Mouse (Mus musculus): ENCODE results near the gene Apoc2. TPM values are rescaled to one million over a fixed set of nuclear protein-coding genes. Genes with fewer than 3 reads are reported as not detected.

The Apoc2 gene
- polyA plus RNA-seq, 1 experiment from 2014 or later, result not detected

DNA sequence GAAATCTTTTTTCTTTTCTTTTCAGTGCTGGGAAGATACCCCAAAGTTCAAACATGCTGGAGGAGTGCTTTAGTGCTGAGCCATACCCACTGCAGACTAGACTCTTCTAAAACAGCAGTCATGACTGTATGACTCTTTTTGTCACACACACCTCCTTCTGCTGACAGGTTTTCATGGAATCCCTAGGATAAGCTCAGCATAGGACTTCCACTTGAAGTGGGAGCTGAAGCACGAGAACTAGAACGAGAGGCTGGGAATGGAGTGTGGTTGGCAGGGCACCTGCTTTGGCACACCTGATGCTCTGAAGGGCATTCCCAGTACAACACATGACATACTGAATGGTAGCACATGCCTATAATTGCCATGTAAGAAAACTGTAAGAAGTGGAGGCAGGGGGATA is 25.1 kb downstream of the Apoc2 start:
- Histone ChIP-seq H3K9ac (ENCODE audit: low read depth, low read length) (no peak overlapping the region), H3K4me1 (ENCODE audit: control insufficient read depth, insufficient read depth, low read depth, low read length) (no peaks in the 10 kb centered on the region), H3K4me2 (ENCODE audit: low read length) (no peak overlapping the region), H3K4me3 (ENCODE audit: low read length) (no peak overlapping the region), H3K27me3 (replicated peaks; ENCODE audit: control insufficient read depth, insufficient read depth, low read length) (no peaks in the 10 kb centered on the region), H3K9me3 (ENCODE audit: control insufficient read depth, low read length) (no peaks in the 10 kb centered on the region), H3K36me3 (ENCODE audit: control insufficient read depth, insufficient read depth, low read length) (peaks cover 19% of the 10 kb centered on the region), H3K27ac (ENCODE audit: low read depth, low read length) (no peak overlapping the region)
- ATAC-seq, result no peak
- WGBS, result 96% methylated on average over 2 of the region's 2 CpGs

DNA sequence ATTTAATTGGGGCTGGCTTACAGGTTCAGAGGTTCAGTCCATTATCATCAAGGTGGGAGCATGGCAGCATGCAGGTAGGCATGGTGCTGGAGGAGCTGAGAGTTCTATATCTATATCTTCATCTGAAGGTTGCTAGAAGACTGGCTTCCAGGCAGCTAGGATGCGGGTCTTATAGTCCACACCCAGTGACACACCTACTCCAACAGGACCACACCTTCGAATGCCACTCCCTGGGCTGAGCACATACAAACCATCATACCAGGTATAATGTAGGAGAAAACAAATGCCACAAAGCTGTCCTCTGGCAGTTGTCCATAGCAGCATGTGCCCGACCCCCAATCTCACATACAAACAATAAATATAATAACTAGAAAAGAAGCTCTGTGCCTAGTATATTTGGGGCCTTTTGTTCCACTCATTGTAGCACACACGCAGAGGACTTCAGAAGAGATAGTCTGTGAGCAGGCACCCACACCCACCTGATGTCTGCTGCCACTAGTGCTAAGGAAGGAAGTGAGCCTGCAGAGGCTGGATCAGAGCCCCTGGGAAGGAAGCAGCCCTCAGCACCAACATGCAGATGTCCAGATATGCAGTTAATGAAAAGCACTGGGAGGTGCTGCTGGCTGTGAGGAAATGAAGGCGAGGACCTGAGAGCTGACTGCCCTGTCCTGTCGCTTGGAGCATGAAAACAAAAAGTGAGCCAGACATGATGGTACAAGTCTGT is 26.5 kb downstream of the Apoc2 start:
- no peak overlapping the region for H3K4me2 ChIP-seq (ENCODE audit: low read length)
- H3K27ac ChIP-seq (ENCODE audit: low read depth, low read length), result no peak overlapping the region
- no peaks in the 10 kb centered on the region for H3K4me1 ChIP-seq (ENCODE audit: control insufficient read depth, insufficient read depth, low read depth, low read length)
- H3K36me3 ChIP-seq (ENCODE audit: control insufficient read depth, insufficient read depth, low read length), result peaks cover 26% of the 10 kb centered on the region
- no peaks in the 10 kb centered on the region for H3K27me3 ChIP-seq (replicated peaks; ENCODE audit: control insufficient read depth, insufficient read depth, low read length)
- no peak for ATAC-seq
- no peak overlapping the region for H3K4me3 ChIP-seq (ENCODE audit: low read length)
- H3K9me3 ChIP-seq (ENCODE audit: control insufficient read depth, low read length), result no peaks in the 10 kb centered on the region
- H3K9ac ChIP-seq (ENCODE audit: low read depth, low read length), result no peak overlapping the region
- 89% methylated on average over 6 of the region's 6 CpGs for WGBS

DNA sequence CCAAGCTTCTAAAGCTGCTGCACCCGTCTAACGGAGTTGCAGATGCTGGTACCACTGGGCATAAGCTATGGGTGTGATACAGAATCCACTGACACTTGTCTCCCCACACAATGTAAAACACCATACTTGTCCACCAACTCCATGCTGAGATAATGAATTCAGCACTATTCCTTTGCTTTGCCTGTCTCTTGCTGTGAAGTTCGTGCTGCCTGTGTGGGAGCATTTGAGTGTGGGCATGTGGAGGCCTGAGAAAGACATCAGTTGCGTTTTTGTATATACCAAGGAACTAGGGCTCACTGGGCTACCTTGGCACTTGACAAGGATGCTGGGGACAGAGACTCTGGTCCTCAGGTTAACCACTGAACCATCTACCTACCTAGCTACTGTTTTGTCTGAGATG is 36.5 kb downstream of the Apoc2 start:
- Histone ChIP-seq H3K9ac (ENCODE audit: low read depth, low read length) (no peak overlapping the region), H3K4me3 (ENCODE audit: low read length) (no peak overlapping the region), H3K27me3 (replicated peaks; ENCODE audit: control insufficient read depth, insufficient read depth, low read length) (no peaks in the 10 kb centered on the region), H3K36me3 (ENCODE audit: control insufficient read depth, insufficient read depth, low read length) (peaks cover 58% of the 10 kb centered on the region), H3K27ac (ENCODE audit: low read depth, low read length) (no peak overlapping the region), H3K4me1 (ENCODE audit: control insufficient read depth, insufficient read depth, low read depth, low read length) (no peaks in the 10 kb centered on the region), H3K9me3 (ENCODE audit: control insufficient read depth, low read length) (no peaks in the 10 kb centered on the region), H3K4me2 (ENCODE audit: low read length) (no peak overlapping the region)
- WGBS, result 88% methylated on average over 4 of the region's 4 CpGs
- no peak for ATAC-seq

DNA sequence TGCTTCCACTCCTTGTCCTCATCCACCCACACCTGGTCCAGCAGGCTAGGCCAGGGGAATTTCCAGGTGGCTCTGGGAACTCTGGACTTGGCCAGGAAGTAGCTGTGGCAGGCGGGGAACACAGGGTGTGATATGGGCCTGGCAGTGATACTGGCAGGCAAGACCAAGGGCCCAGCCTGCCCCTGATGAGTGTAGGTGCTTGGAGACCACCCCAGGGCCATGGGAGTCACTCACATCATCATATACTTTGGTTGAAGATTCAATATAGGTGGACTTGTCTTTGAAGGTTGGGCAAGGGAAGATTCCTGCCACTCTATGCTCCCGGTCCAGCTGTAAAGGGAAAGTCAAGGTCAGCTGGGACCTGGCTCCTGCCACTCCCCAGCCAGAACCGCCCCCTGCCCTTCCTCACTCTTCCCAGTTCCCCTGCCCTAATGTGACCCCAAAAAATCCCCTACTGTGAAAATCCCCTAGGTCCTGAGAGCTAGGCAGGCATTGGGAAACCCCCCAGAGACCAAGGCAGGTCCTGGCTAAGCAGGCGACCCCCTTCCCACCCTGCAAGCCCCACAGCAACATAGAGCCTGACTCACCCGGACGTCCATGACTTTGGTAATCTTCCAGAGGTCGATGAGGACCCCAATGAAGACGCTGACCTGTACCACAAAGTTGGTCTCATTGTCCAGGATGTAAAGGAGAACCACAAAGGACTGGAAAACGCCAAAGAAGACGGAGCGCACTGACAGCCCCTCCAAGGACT is 42.5 kb downstream of the Apoc2 start:
- Histone ChIP-seq H3K4me2 (ENCODE audit: low read length) (no peak overlapping the region), H3K4me3 (ENCODE audit: low read length) (no peak overlapping the region), H3K9ac (ENCODE audit: low read depth, low read length) (no peak overlapping the region), H3K9me3 (ENCODE audit: control insufficient read depth, low read length) (no peaks in the 10 kb centered on the region), H3K27me3 (replicated peaks; ENCODE audit: control insufficient read depth, insufficient read depth, low read length) (no peaks in the 10 kb centered on the region), H3K4me1 (ENCODE audit: control insufficient read depth, insufficient read depth, low read depth, low read length) (no peaks in the 10 kb centered on the region), H3K27ac (ENCODE audit: low read depth, low read length) (no peak overlapping the region), H3K36me3 (ENCODE audit: control insufficient read depth, insufficient read depth, low read length) (peaks cover 61% of the 10 kb centered on the region)
- WGBS, result 90% methylated on average over 11 of the region's 11 CpGs
- ATAC-seq, result no peak

DNA sequence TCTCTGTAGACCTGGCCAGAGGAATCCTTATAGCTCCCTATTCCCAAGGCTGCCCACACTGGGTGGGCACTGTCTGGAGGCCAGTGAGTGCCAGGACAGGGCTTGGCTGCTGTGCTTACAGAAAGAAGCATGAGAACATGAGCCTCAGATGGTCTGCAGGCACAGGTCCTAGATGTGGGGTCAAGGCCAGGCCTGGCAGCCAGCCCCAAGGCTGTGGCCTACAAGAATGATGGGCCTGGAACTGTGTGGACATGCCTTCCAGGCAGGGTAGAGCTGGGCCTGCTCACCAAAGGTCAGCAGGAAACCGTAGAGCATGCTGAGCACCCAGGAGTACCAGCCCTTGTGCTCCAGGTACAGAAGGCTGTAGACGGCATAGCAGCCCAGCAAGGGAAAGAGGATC is 43.1 kb downstream of the Apoc2 start:
- H3K27ac ChIP-seq (ENCODE audit: low read depth, low read length), result no peak overlapping the region
- no peaks in the 10 kb centered on the region for H3K27me3 ChIP-seq (replicated peaks; ENCODE audit: control insufficient read depth, insufficient read depth, low read length)
- ATAC-seq, result no peak
- H3K36me3 ChIP-seq (ENCODE audit: control insufficient read depth, insufficient read depth, low read length), result peaks cover 61% of the 10 kb centered on the region
- no peaks in the 10 kb centered on the region for H3K9me3 ChIP-seq (ENCODE audit: control insufficient read depth, low read length)
- H3K4me2 ChIP-seq (ENCODE audit: low read length), result no peak overlapping the region
- H3K4me3 ChIP-seq (ENCODE audit: low read length), result no peak overlapping the region
- no peak overlapping the region for H3K9ac ChIP-seq (ENCODE audit: low read depth, low read length)
- H3K4me1 ChIP-seq (ENCODE audit: control insufficient read depth, insufficient read depth, low read depth, low read length), result no peaks in the 10 kb centered on the region
- 96% methylated on average over 2 of the region's 2 CpGs for WGBS

DNA sequence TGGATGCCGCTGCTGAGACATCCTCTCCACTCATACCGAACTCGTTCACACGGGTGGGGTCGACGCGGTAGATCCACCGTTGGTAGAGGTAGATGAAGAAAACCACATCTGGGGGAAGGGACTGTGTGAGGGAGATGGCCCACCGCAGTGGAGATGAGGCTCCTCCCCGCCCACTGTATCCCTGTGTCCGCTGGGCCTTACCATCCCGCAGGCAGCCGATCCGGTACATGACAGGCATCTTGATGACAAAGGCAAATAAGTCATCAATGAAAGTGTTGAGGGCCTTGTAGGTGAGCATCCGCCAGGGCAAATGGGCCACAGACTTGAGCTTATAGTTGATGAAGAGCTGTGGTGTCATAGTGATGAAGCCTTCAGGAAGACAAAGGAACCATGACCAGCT is 43.9 kb downstream of the Apoc2 start:
- Histone ChIP-seq H3K9ac (ENCODE audit: low read depth, low read length) (no peak overlapping the region), H3K9me3 (ENCODE audit: control insufficient read depth, low read length) (no peaks in the 10 kb centered on the region), H3K4me2 (ENCODE audit: low read length) (no peak overlapping the region), H3K36me3 (ENCODE audit: control insufficient read depth, insufficient read depth, low read length) (peaks cover 54% of the 10 kb centered on the region), H3K4me3 (ENCODE audit: low read length) (no peak overlapping the region), H3K4me1 (ENCODE audit: control insufficient read depth, insufficient read depth, low read depth, low read length) (no peaks in the 10 kb centered on the region), H3K27me3 (replicated peaks; ENCODE audit: control insufficient read depth, insufficient read depth, low read length) (no peaks in the 10 kb centered on the region), H3K27ac (ENCODE audit: low read depth, low read length) (no peak overlapping the region)
- 95% methylated on average over 15 of the region's 15 CpGs for WGBS
- no peak for ATAC-seq

DNA sequence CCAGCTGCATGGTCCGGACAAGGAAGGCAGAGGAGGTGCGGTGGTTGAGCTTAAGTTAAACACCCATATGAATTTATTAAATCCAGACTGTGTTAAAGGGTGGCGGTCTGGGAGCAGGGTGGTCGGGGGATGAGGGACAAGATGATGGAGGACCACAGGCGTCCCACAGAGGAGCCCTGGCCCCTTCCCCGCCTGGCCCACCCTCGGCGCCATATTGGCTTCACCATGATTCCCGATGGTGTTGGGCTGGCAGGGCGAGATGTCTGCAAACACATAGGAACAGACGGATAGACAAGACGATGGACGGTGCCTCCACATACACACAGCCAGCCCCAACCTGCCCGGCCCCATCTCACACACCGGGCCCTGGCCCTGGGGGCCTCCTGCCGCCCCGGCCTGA is 44.5 kb downstream of the Apoc2 start:
- no peaks in the 10 kb centered on the region; the same call in 1 of the 2 replicates for H3K4me1 ChIP-seq (ENCODE audit: control insufficient read depth, insufficient read depth, low read depth, low read length)
- no peak overlapping the region for H3K4me2 ChIP-seq (ENCODE audit: low read length)
- WGBS, result 94% methylated on average over 17 of the region's 17 CpGs
- no peak overlapping the region for H3K9ac ChIP-seq (ENCODE audit: low read depth, low read length)
- no peak overlapping the region for H3K27ac ChIP-seq (ENCODE audit: low read depth, low read length)
- H3K4me3 ChIP-seq (ENCODE audit: low read length), result no peak overlapping the region
- no peaks in the 10 kb centered on the region for H3K9me3 ChIP-seq (ENCODE audit: control insufficient read depth, low read length)
- no peaks in the 10 kb centered on the region for H3K27me3 ChIP-seq (replicated peaks; ENCODE audit: control insufficient read depth, insufficient read depth, low read length)
- no peak for ATAC-seq
- peaks cover 49% of the 10 kb centered on the region for H3K36me3 ChIP-seq (ENCODE audit: control insufficient read depth, insufficient read depth, low read length)

DNA sequence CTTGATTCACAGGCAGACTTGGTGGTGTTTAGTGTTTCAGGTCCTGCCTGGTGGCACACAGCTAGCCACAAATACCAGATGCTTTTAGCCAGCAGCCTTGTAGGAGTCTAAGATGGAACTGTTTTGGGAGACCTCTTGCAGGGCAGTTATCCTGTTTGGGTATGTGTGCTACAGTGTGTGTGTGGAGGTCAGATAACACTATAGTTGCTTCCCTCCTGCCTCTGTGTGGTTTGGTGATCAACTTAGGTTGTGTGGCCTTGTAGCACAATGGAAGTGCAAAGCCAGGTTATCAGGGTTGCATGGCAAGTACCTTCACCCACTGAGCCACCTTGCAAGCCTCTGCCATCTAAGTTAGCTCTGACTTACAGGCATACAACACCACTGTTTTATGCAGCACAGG is 45.0 kb downstream of the Apoc2 start:
- Histone ChIP-seq H3K36me3 (ENCODE audit: control insufficient read depth, insufficient read depth, low read length) (peaks cover 44% of the 10 kb centered on the region), H3K9me3 (ENCODE audit: control insufficient read depth, low read length) (no peaks in the 10 kb centered on the region), H3K27ac (ENCODE audit: low read depth, low read length) (no peak overlapping the region), H3K4me2 (ENCODE audit: low read length) (no peak overlapping the region), H3K27me3 (replicated peaks; ENCODE audit: control insufficient read depth, insufficient read depth, low read length) (no peaks in the 10 kb centered on the region), H3K4me3 (ENCODE audit: low read length) (no peak overlapping the region), H3K9ac (ENCODE audit: low read depth, low read length) (no peak overlapping the region), H3K4me1 (ENCODE audit: control insufficient read depth, insufficient read depth, low read depth, low read length) (no peaks in the 10 kb centered on the region; the same call in 1 of the 2 replicates)
- ATAC-seq, result no peak

DNA sequence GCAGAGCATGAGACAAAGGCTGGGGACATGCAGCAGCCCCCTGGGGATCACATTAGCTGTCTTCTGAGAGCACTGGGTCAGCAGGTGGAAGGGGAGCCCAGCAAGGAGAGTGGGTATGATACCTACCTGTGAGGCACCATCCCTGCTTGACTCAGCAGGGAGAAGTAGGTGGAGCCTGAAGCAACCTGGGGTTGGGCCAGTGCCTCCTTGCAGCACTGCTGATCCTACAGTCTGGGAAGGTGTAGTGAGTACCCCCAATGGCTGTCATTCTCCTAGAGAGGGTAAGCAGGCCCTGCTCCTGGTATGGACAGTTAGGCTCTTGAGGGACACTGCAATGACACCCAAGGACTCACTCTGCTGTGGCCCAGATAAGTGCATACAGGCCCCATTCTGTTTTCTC is 45.5 kb downstream of the Apoc2 start:
- no peaks in the 10 kb centered on the region for H3K27me3 ChIP-seq (replicated peaks; ENCODE audit: control insufficient read depth, insufficient read depth, low read length)
- no peak overlapping the region for H3K27ac ChIP-seq (ENCODE audit: low read depth, low read length)
- H3K9ac ChIP-seq (ENCODE audit: low read depth, low read length), result no peak overlapping the region
- peaks cover 40% of the 10 kb centered on the region for H3K36me3 ChIP-seq (ENCODE audit: control insufficient read depth, insufficient read depth, low read length)
- H3K4me2 ChIP-seq (ENCODE audit: low read length), result no peak overlapping the region
- H3K4me3 ChIP-seq (ENCODE audit: low read length), result no peak overlapping the region
- no peaks in the 10 kb centered on the region; the same call in 1 of the 2 replicates for H3K4me1 ChIP-seq (ENCODE audit: control insufficient read depth, insufficient read depth, low read depth, low read length)
- H3K9me3 ChIP-seq (ENCODE audit: control insufficient read depth, low read length), result no peaks in the 10 kb centered on the region
- ATAC-seq, result no peak

Measured in hindbrain, embryonic 16.5 days (tissue).